Mouse (Mus musculus) left cerebral cortex, postnatal 10 days (tissue): Measurements from ENCODE around the gene Itga2b. TPM values are rescaled to one million over a fixed set of nuclear protein-coding genes. Genes with fewer than 3 reads are reported as not detected.

Experiments
- DNase-seq, 2 experiments: peaks; one replicate each; pipeline ENCODE4 v3.0.0; 2021 to 2022; ENCODE audit warnings: low spot score in 2 of 2, mixed read lengths in 1 of 2; ENCODE audit errors: extremely low spot score in 1 of 2
- intact Hi-C: fragments of 180-260 bp; cut with DNase I; formaldehyde crosslinking; loops from one replicate; pipeline ENCODE4 v1.15.1; 2025
- microRNA-seq: library from miRNA; unstranded; fragments of <30 nt; microRNA quantifications from one replicate; pipeline ENCODE4 v1.2.0, GENCODE M21; 2022
- total RNA-seq, 2 experiments: library from RNA; stranded (reverse); gene quantifications; 2 replicates each; pipeline ENCODE4 v1.2.3; 2021

Itga2b gene
- total RNA-seq, 2 experiments from 2014 or later = 3.2 to 3.3 TPM

GRCm38 (mm10) chr11:102406900-102407833, 62.8 kb downstream of the Itga2b start:
- peak; percentile 77 to 95 for DNase-seq
- intact Hi-C loops = loop anchor here (2.0 kb wide), 1 partner anchor 88 kb away; the partner anchor contains the start of gene Ubtf

GRCm38 (mm10) chr11:102406401-102406800, 63.5 kb downstream of the Itga2b start:
- no peak for DNase-seq
- intact Hi-C loops = loop anchor here (2.0 kb wide), 1 partner anchor 88 kb away; the partner anchor contains the start of gene Ubtf

GRCm38 (mm10) chr11:102405544-102406285, 64.2 kb downstream of the Itga2b start:
- intact Hi-C loops = loop anchor here (2.0 kb wide), 1 partner anchor 87 kb away; the partner anchor contains the start of gene Ubtf
- no peak for DNase-seq

GRCm38 (mm10) chr11:102404161-102405010, 65.5 kb downstream of the Itga2b start:
- intact Hi-C loops = loop anchor here (5.0 kb wide), 1 partner anchor 33 kb away; no protein-coding TSS in a partner anchor
- DNase-seq = no peak

GRCm38 (mm10) chr11:102403657-102404056, 66.3 kb downstream of the Itga2b start:
- intact Hi-C loops = loop anchor here (5.0 kb wide), 1 partner anchor 34 kb away; no protein-coding TSS in a partner anchor
- DNase-seq = no peak

Small RNA genes within 50 kb of the gene (microRNA-seq; reads per million reads assigned to microRNA genes)
- not detected for gene Mir6930

Other genes with a start within 250 kb of the Itga2b start
- gene Hdac5, start 240.0 kb downstream of the Itga2b start, total RNA-seq = 100 to 1,000 TPM; 190 TPM
- under 1 TPM; 0.83 to 0.99 TPM for gene BC030867, start 221.2 kb downstream of the Itga2b start, total RNA-seq
- under 1 TPM; 0.49 to 0.71 TPM for gene Asb16, start 201.4 kb downstream of the Itga2b start, total RNA-seq
- 10 to 100 TPM; 61.2 to 64.4 TPM for gene Tmub2, start 185.2 kb downstream of the Itga2b start, total RNA-seq
- 100 to 1,000 TPM; 187 TPM for gene Atxn7l3, start 173.5 kb downstream of the Itga2b start, total RNA-seq
- 100 to 1,000 TPM in 1 of 2 experiments, 10 to 100 TPM in 1; 97.0 to 100 TPM for gene Ubtf, start 150.4 kb downstream of the Itga2b start, total RNA-seq
- 1 to 10 TPM in 1 of 2 experiments, under 1 TPM in 1; 0.47 to 1.2 TPM for gene Slc4a1, start 103.9 kb downstream of the Itga2b start, total RNA-seq
- gene Rundc3a, start 76.7 kb downstream of the Itga2b start, total RNA-seq = 100 to 1,000 TPM; 329 to 332 TPM
- 10 to 100 TPM; 64.8 to 66.7 TPM for gene Slc25a39, start 62.2 kb downstream of the Itga2b start, total RNA-seq
- 10 to 100 TPM; 79.2 to 79.4 TPM for gene Grn, start 39.8 kb downstream of the Itga2b start, total RNA-seq
- gene Fam171a2, start 22.4 kb downstream of the Itga2b start, total RNA-seq = 100 to 1,000 TPM; 125 to 135 TPM
- 10 to 100 TPM; 46.0 to 46.8 TPM for gene Gpatch8, start 86.3 kb upstream of the Itga2b start, total RNA-seq
- gene Gm11627, start 109.3 kb upstream of the Itga2b start, total RNA-seq = 1 to 10 TPM; 5.4 to 7.1 TPM
- gene Fzd2, start 134.3 kb upstream of the Itga2b start, total RNA-seq = 10 to 100 TPM in 1 of 2 experiments, 1 to 10 TPM in 1; 6.7 to 11.0 TPM
- not detected for gene Meioc, start 193.6 kb upstream of the Itga2b start, total RNA-seq
- 10 to 100 TPM; 27.2 to 32.5 TPM for gene Ccdc43, start 227.7 kb upstream of the Itga2b start, total RNA-seq